Mouse (Mus musculus): ENCODE data around the gene Plpp6. TPM values are rescaled to one million over a fixed set of nuclear protein-coding genes. Genes with fewer than 3 reads are reported as not detected.

Plpp6 gene
- polyA plus RNA-seq, 1 experiment from 2014 or later, result 2.7 TPM

DNA sequence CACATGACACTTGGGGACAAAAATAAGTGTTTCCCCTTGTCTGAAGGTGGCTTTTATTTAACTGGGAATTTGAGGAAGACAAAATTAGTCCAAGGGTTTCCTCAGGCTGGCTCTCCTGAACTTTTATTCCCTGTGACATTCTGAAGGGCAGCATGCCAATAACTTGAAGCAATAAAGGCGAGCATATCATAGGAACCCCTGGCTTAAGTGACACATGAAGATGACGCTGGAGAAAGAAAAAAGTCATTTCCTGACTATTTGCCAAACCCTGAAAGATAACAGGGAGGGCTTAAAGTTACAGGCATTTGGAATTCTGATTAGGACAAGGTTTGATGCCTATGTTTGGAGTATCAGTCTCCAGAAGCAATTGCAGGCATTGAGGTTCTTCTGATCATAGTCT is 16.4 kb upstream of the Plpp6 start:
- no peak for ATAC-seq
- no peak overlapping the region for H3K27ac ChIP-seq
- no peak overlapping the region for H3K4me3 ChIP-seq
- WGBS (ENCODE audit: insufficient replicate concordance), result 18% methylated on average over 2 of the region's 2 CpGs
- H3K27me3 ChIP-seq (replicated peaks), result 0 out of 2 replicates have a peak, but pooled peaks cover 3% of the 10 kb centered on the region
- H3K4me2 ChIP-seq, result no peak overlapping the region
- no peaks in the 10 kb centered on the region for H3K9me3 ChIP-seq (replicated peaks)
- H3K36me3 ChIP-seq, result no peaks in the 10 kb centered on the region
- no peaks in the 10 kb centered on the region for H3K4me1 ChIP-seq
- no peak overlapping the region for H3K9ac ChIP-seq

DNA sequence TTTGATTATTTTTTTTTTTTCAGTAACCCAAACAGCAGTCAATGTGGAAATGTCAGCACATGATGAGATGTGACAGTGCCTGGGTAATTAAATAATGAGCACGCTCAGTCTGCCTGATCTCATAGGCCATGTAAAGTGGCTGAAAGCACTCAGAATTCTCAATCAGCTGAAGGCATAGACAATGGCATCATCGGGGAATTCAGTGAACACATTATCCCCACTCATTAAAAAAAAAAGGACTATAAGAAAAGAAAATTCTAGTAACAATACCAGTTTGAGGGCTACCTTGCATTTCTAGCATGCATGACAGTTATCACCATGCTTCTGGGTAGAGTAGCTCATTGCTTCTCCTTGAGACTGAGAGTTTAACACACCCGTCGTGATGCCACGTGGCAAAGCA is 12.5 kb upstream of the Plpp6 start:
- Histone ChIP-seq H3K9ac (no peak overlapping the region), H3K27me3 (replicated peaks) (0 out of 2 replicates have a peak, but pooled peaks cover 3% of the 10 kb centered on the region), H3K27ac (no peak overlapping the region), H3K4me2 (no peak overlapping the region), H3K4me3 (no peak overlapping the region), H3K4me1 (no peaks in the 10 kb centered on the region), H3K9me3 (replicated peaks) (no peaks in the 10 kb centered on the region), H3K36me3 (no peaks in the 10 kb centered on the region)
- no peak for ATAC-seq
- 73% methylated on average over 5 of the region's 5 CpGs for WGBS (ENCODE audit: insufficient replicate concordance)

DNA sequence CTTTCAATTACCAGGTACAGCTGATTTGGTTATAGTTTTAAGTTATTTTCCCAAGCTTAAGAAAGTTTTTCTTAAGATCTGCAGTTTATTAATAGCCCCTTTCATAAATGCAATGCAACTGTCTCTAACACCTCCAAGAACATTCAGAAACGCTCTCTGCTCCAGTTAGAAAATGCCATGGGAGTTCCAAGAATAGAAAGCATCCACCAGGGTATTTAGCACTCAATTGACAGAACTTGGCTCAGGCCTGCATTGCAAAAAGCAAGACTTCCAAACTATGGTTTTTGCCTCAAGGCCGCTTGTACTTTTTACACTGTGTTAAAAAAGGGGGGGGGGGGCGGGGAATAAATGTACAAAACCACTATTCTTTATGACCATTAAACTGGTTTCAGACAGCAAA is 640 bp upstream of the Plpp6 start:
- Histone ChIP-seq H3K36me3 (no peaks in the 10 kb centered on the region), H3K9me3 (replicated peaks) (no peaks in the 10 kb centered on the region), H3K9ac (no peak overlapping the region), H3K27ac (no peak overlapping the region), H3K4me1 (peaks cover 10% of the 10 kb centered on the region), H3K27me3 (replicated peaks) (peaks cover 29% of the 10 kb centered on the region; the same call in 1 of the 2 replicates), H3K4me2 (peak overlapping the region; percentile 97), H3K4me3 (no peak overlapping the region)
- no peak for ATAC-seq
- WGBS (ENCODE audit: insufficient replicate concordance), result 40% methylated on average over 3 of the region's 3 CpGs

DNA sequence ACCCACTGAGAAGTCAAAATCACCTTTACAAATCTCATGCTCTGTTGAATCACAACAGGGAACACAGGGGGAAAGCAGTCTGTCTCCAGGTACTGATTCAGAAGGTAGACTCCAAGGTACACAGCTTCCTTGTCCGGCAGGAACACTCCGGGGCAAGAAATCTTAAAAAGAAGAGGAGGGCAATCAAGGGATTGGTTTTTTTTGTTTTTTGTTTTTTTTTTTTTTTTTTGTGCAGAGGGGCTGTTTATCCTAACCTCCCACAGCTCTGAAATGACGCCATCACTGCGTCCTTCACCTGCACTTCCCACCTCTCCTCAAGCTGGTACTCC is 276 bp upstream of the Plpp6 start:
- no peak for ATAC-seq
- H3K9me3 ChIP-seq (replicated peaks), result no peaks in the 10 kb centered on the region
- H3K36me3 ChIP-seq, result no peaks in the 10 kb centered on the region
- peak overlapping the region; percentile 97 for H3K4me2 ChIP-seq
- H3K27me3 ChIP-seq (replicated peaks), result peaks cover 29% of the 10 kb centered on the region; the same call in 1 of the 2 replicates
- H3K4me1 ChIP-seq, result peaks cover 10% of the 10 kb centered on the region
- 12% methylated on average over 4 of the region's 4 CpGs for WGBS (ENCODE audit: insufficient replicate concordance)
- H3K9ac ChIP-seq, result no peak overlapping the region; the same call in 1 of the 2 replicates
- no peak overlapping the region for H3K27ac ChIP-seq
- H3K4me3 ChIP-seq, result peak overlapping the region; percentile 80

DNA sequence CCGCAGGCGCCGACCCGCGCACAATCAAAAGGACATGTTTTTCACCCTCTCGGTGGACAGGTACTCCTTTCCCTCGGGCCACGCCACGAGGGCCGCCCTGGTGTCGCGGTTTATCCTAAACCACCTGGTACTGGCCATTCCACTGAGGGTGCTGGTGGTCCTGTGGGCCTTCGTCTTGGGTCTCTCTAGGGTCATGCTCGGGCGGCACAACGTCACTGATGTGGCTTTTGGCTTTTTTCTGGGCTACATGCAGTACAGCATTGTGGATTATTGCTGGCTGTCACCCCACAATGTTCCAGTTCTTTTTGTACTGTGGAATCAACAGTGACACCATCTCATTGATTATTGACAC is 775 bp downstream of the Plpp6 start:
- H3K27ac ChIP-seq, result no peak overlapping the region
- H3K9me3 ChIP-seq (replicated peaks), result no peaks in the 10 kb centered on the region
- peak overlapping the region; percentile 85 for H3K9ac ChIP-seq
- peak overlapping the region; percentile 97 for H3K4me2 ChIP-seq
- peaks cover 32% of the 10 kb centered on the region; the same call in 1 of the 2 replicates for H3K27me3 ChIP-seq (replicated peaks)
- peak overlapping the region; percentile 80 for H3K4me3 ChIP-seq
- H3K36me3 ChIP-seq, result no peaks in the 10 kb centered on the region
- peaks cover 10% of the 10 kb centered on the region for H3K4me1 ChIP-seq
- 12% methylated on average over 16 of the region's 16 CpGs for WGBS (ENCODE audit: insufficient replicate concordance)
- ATAC-seq, result peak; percentile 32

DNA sequence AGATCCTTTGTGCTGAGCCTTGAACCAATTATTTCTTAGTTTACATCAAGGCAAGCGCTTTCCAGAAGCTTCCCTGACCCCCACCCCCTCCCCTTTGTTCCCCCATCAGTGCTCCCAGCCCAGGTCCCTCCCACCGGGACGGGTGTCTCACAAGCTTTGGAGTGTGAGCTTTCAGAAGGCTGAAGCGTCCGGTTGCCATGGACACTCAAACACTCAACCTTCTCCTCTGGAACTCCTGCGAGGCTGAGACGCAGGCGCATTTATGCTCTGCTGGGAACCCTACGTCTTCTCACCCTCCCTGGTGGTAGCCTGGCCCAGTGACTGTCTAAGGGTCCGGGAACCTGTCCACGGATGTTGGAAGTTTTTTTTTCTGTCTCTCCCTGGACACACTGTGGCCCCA is 3.9 kb downstream of the Plpp6 start, which contains the start of gene 4430402I18Rik:
4430402I18Rik (minus strand) TSS at position 149 of the 400 bp plus-strand sequence.
- 34% methylated on average over 11 of the region's 11 CpGs for WGBS (ENCODE audit: insufficient replicate concordance)

DNA sequence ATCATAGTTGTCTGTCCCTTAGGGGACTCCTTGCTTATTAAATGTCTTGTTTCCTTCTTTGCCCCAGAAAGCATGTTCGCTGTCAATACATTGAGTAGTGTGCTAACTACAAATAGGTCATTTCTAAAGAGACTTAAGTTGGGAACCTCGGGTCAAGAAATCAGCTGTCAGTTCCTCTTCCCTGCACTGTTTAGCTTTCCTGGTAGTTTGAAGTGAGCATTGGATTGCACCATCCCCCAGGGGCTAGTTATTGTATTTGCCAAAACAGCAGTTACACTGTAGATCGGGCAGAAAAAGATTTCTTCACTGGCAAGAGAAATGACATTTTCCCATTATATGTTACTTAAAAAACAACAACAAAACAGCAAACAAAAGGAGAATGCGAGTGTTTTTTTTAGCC is 4.4 kb downstream of the Plpp6 start:
- Histone ChIP-seq H3K4me3 (no peak overlapping the region), H3K4me2 (no peak overlapping the region), H3K27ac (no peak overlapping the region), H3K9ac (no peak overlapping the region), H3K27me3 (replicated peaks) (peaks cover 17% of the 10 kb centered on the region; the same call in 1 of the 2 replicates), H3K4me1 (peaks cover 10% of the 10 kb centered on the region), H3K36me3 (no peaks in the 10 kb centered on the region), H3K9me3 (replicated peaks) (no peaks in the 10 kb centered on the region)
- WGBS (ENCODE audit: insufficient replicate concordance), result 63% methylated on average over 4 of the region's 4 CpGs
- ATAC-seq, result no peak

More for the DNA sequence above, 3.9 kb downstream of the Plpp6 start, which contains the start of gene 4430402I18Rik:
- H3K27ac ChIP-seq, result no peak within 1 kb of the TSS
- H3K9me3 ChIP-seq (replicated peaks), result no peaks in the 10 kb centered on the region
- H3K27me3 ChIP-seq (replicated peaks), result peaks cover 22% of the 10 kb centered on the region; the same call in 1 of the 2 replicates
- H3K36me3 ChIP-seq, result no peaks in the 10 kb centered on the region
- H3K4me1 ChIP-seq, result peaks cover 10% of the 10 kb centered on the region
- H3K4me2 ChIP-seq, result no peak within 1 kb of the TSS
- no peak within 1 kb of the TSS for H3K9ac ChIP-seq
- no peak for ATAC-seq
- H3K4me3 ChIP-seq, result no peak within 1 kb of the TSS

DNA sequence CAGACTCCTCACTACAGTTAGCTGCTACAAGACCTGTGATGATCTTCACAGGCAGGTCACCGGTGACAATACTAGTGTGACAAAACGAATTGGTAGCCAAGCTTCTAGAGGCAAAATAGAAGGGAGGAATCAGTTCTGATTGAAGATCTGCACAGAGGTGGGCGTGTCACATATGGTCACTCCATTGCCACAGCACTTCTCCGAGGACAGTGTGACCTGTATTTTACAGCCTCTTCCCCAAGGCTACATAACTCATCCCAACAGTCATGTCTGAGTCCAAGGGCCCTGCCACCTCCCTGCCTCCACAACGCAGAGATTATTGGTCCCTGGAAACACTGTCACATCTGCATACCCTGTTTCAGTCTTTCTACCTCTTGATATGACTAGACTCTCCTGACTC is 5.5 kb downstream of the Plpp6 start:
- H3K27ac ChIP-seq, result no peak overlapping the region
- 65% methylated on average over 5 of the region's 5 CpGs for WGBS (ENCODE audit: insufficient replicate concordance)
- H3K27me3 ChIP-seq (replicated peaks), result peaks cover 15% of the 10 kb centered on the region; the same call in 1 of the 2 replicates
- peaks cover 7% of the 10 kb centered on the region for H3K4me1 ChIP-seq
- no peak for ATAC-seq
- no peak overlapping the region for H3K4me3 ChIP-seq
- H3K4me2 ChIP-seq, result no peak overlapping the region
- no peaks in the 10 kb centered on the region for H3K9me3 ChIP-seq (replicated peaks)
- H3K9ac ChIP-seq, result no peak overlapping the region
- no peaks in the 10 kb centered on the region for H3K36me3 ChIP-seq

DNA sequence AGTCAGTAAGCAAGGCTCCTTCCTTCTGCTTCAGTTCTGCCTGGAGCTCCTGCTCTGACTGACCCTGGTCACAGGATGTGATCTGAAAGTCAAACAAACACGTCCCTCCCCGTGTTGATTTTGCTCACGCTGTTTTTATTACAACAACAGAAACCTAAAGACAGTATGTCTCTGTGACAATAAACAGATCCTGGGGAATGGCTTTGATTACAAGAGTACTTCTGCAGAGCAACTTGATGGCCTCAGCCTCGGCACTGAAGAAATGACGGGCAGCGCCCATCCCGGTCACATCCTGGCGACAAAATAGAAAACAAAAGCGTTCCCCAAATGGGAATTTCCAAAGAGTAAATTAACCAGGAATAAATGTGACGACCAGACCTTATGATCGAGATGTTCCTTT is 6.5 kb downstream of the Plpp6 start:
- H3K27ac ChIP-seq, result no peak overlapping the region
- 68% methylated on average over 11 of the region's 11 CpGs for WGBS (ENCODE audit: insufficient replicate concordance)
- H3K9ac ChIP-seq, result no peak overlapping the region
- no peak for ATAC-seq
- H3K9me3 ChIP-seq (replicated peaks), result no peaks in the 10 kb centered on the region
- no peak overlapping the region for H3K4me3 ChIP-seq
- H3K4me1 ChIP-seq, result peaks cover 4% of the 10 kb centered on the region; the same call in 1 of the 2 replicates
- H3K36me3 ChIP-seq, result no peaks in the 10 kb centered on the region
- peaks cover 18% of the 10 kb centered on the region for H3K27me3 ChIP-seq (replicated peaks)
- H3K4me2 ChIP-seq, result no peak overlapping the region

DNA sequence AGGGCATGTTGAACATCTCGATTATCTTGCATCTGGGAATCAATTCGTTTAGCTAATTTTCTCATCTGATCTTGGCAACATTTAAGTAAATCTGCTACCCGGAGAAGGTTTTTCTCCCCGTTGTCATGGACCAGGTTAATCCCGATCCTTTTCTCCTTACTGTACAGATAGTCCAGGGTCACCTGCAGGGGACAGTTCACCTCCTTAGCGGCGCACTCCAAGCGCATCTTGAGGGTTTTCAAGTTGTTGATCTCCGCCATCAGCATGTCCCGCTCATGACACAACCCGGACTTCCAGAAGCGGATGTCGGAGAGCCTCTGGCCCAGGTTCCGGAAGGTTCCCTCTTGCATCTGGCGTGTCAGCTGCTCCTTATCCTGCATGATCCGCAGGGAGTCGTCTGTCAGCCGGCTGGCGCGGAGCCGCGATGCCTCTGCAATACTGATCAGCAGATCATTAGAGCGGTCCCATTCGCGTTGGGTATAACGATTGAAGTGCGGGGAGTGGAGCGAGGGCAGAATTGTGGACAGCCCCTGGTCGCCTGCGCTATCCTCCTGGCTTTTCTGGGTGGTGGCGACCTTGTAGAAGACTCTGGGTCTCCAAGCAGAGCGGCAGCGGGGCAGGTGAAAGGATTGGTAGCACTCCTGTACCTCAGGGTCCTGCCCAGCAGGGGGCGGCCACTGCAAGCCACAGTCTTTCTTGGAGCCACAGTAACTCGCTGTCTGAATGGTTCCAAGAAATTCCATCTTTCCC is 11.3 kb downstream of the Plpp6 start:
- Histone ChIP-seq H3K9ac (0 out of 2 replicates have a peak overlapping the region, but pooled peaks have one; percentile 40), H3K9me3 (replicated peaks) (no peaks in the 10 kb centered on the region), H3K4me2 (peak overlapping the region; percentile 68), H3K4me3 (peak overlapping the region; percentile 43), H3K27ac (no peak overlapping the region), H3K27me3 (replicated peaks) (peaks cover 18% of the 10 kb centered on the region), H3K4me1 (peaks cover 5% of the 10 kb centered on the region; the same call in 1 of the 2 replicates), H3K36me3 (no peaks in the 10 kb centered on the region)
- ATAC-seq, result peak; percentile 54; the same call in 1 of the 2 replicates
- WGBS (ENCODE audit: insufficient replicate concordance), result 15% methylated on average over 35 of the region's 35 CpGs

DNA sequence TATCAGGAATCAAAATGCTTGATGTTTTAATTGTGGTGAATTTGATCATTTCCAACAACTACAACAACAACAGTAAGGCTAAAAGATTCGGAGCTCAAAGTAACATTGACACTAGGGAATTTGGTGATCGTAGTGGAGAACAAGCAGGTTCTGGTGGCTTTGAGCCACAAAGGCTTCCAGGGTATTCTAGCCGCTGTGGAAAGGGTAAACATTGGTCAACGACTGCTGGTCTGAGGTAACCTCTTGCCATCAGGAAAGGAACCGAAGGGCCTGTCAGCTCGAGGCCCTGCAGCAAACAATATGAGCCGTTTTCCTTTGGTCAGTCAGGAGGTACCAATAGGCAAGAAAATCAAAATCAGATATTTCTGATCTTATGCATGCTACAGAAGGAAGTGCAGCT is 18.9 kb downstream of the Plpp6 start:
- Histone ChIP-seq H3K4me1 (no peaks in the 10 kb centered on the region), H3K36me3 (no peaks in the 10 kb centered on the region), H3K27me3 (replicated peaks) (peaks cover 10% of the 10 kb centered on the region; the same call in 1 of the 2 replicates), H3K9ac (no peak overlapping the region), H3K4me2 (no peak overlapping the region), H3K9me3 (replicated peaks) (no peaks in the 10 kb centered on the region), H3K27ac (no peak overlapping the region), H3K4me3 (no peak overlapping the region)
- no peak for ATAC-seq
- WGBS (ENCODE audit: insufficient replicate concordance), result 54% methylated on average over 7 of the region's 7 CpGs

DNA sequence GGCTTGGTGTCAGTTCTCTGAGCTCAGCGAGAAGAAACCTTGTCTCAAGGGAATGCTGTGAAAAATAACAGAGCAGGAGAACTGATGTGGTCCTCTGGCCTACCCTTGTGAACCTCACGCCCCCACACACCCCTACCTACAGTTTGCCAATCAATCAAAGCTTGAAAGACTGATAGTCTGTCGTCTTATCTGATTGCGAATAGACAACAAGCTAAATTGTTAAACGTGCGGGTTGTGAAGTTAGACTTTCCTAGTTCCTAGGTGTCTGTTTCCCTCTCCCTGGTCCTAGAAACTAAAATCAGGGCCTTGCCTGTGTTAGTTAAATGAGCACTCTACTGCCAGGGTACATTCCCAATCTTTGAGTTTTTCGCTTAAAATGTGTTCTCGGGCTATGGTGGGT is 25.8 kb downstream of the Plpp6 start:
- Histone ChIP-seq H3K36me3 (peaks cover 18% of the 10 kb centered on the region), H3K9me3 (replicated peaks) (no peaks in the 10 kb centered on the region), H3K27me3 (replicated peaks) (peaks cover 10% of the 10 kb centered on the region; the same call in 1 of the 2 replicates), H3K9ac (peak overlapping the region; percentile 95), H3K4me3 (peak overlapping the region; percentile 93), H3K27ac (peak overlapping the region; percentile 83; the same call in 1 of the 2 replicates), H3K4me2 (peak overlapping the region; percentile 93), H3K4me1 (peaks cover 15% of the 10 kb centered on the region)
- ATAC-seq, result no peak
- 44% methylated on average over 8 of the region's 8 CpGs for WGBS (ENCODE audit: insufficient replicate concordance)

Measured in liver, embryonic 12.5 days (tissue).